Mouse (Mus musculus) heart, embryonic 15.5 days (tissue): ENCODE measurements at regions not wholly inside any gene's neighbourhood (a gene's known extent, or its start where the extent isn't known, plus 50 kb on each side); places are given as distances from the start of the nearest gene placed in this dataset.

Source experiments
- ATAC-seq: fragments of 200-750 bp; cut with Nextera tagmentation; replicated peaks from 2 replicates; pipeline ENCODE4 v1.8.0; 2017; ENCODE audit warnings: low read depth, moderate TSS enrichment; ENCODE audit not compliant: insufficient number of reproducible peaks, insufficient read depth, low FRiP score
- H3K27ac ChIP-seq: fragments of 300-500 bp; sonication (generic); 2 replicates; pipeline ENCODE4 v1.5.1; 2015; ENCODE audit warnings: mild to moderate bottlenecking, inconsistent platforms
- H3K27me3 ChIP-seq: fragments of 300-500 bp; sonication (generic); 2 replicates; pipeline ENCODE4 v1.6.1; 2015; ENCODE audit warnings: inconsistent platforms
- H3K36me3 ChIP-seq: fragments of 300-500 bp; sonication (generic); 2 replicates; pipeline ENCODE4 v1.6.1; 2015; ENCODE audit warnings: mild to moderate bottlenecking, inconsistent platforms
- H3K4me1 ChIP-seq: fragments of 300-500 bp; sonication (generic); replicated peaks from 2 replicates; pipeline ENCODE4 v1.6.1; 2015; ENCODE audit warnings: inconsistent platforms
- H3K4me2 ChIP-seq: fragments of 300-500 bp; sonication (generic); 2 replicates; pipeline ENCODE4 v1.6.1; 2015; ENCODE audit warnings: inconsistent platforms, mild to moderate bottlenecking, moderate library complexity
- H3K4me3 ChIP-seq: fragments of 300-500 bp; sonication (generic); 2 replicates; pipeline ENCODE4 v1.5.1; 2015; ENCODE audit warnings: mild to moderate bottlenecking, inconsistent platforms
- H3K9ac ChIP-seq: fragments of 300-500 bp; sonication (generic); 2 replicates; pipeline ENCODE4 v1.6.1; 2015; ENCODE audit warnings: mild to moderate bottlenecking, inconsistent platforms
- H3K9me3 ChIP-seq: fragments of 300-500 bp; sonication (generic); replicated peaks from 2 replicates; pipeline ENCODE4 v1.6.1; 2016; ENCODE audit warnings: inconsistent platforms
- WGBS: fragments of 180-500 bp; shearing (Covaris S2); methylation state at CpG from one replicate; pipeline ENCODE4 v1.1.7; 2015; ENCODE audit warnings: mixed read lengths; 5-methylcytosine and 5-hydroxymethylcytosine counted together

GRCm38 (mm10) chr2:160021541-160021940 is 312.4 kb downstream of the Gm826 start:
- no peaks in the 10 kb centered on the region for H3K9me3 ChIP-seq
- H3K27ac ChIP-seq = no peak overlapping the region
- H3K9ac ChIP-seq = no peak overlapping the region
- WGBS = 74% methylated on average over 4 of the region's 4 CpGs
- H3K4me3 ChIP-seq = no peak overlapping the region
- no peak overlapping the region for H3K4me2 ChIP-seq
- H3K36me3 ChIP-seq = no peaks in the 10 kb centered on the region
- no peak for ATAC-seq
- no peaks in the 10 kb centered on the region for H3K4me1 ChIP-seq
- no peaks in the 10 kb centered on the region for H3K27me3 ChIP-seq

- no peak for ATAC-seq
Observed at GRCm38 (mm10) chr2:160020876-160021275, 313.1 kb downstream of the Gm826 start.

GRCm38 (mm10) chr2:160017020-160017812 is 316.7 kb downstream of the Gm826 start:
- no peak for ATAC-seq
- H3K9ac ChIP-seq = no peak overlapping the region
- no peaks in the 10 kb centered on the region for H3K36me3 ChIP-seq
- 73% methylated on average over 5 of the region's 5 CpGs for WGBS
- H3K4me3 ChIP-seq = no peak overlapping the region
- no peaks in the 10 kb centered on the region for H3K4me1 ChIP-seq
- no peak overlapping the region for H3K27ac ChIP-seq
- no peak overlapping the region for H3K4me2 ChIP-seq
- no peaks in the 10 kb centered on the region for H3K27me3 ChIP-seq
- H3K9me3 ChIP-seq = no peaks in the 10 kb centered on the region

More at GRCm38 (mm10) chr2:160020876-160021275, 313.1 kb downstream of the Gm826 start:
- Histone ChIP-seq H3K27me3 (no peaks in the 10 kb centered on the region), H3K4me1 (no peaks in the 10 kb centered on the region), H3K9me3 (no peaks in the 10 kb centered on the region), H3K4me2 (no peak overlapping the region), H3K4me3 (no peak overlapping the region), H3K36me3 (no peaks in the 10 kb centered on the region), H3K9ac (no peak overlapping the region), H3K27ac (no peak overlapping the region)
- 86% methylated on average over 2 of the region's 2 CpGs for WGBS

- no peak overlapping the region for H3K4me2 ChIP-seq
- H3K4me1 ChIP-seq = no peaks in the 10 kb centered on the region
- H3K27ac ChIP-seq = no peak overlapping the region
- no peaks in the 10 kb centered on the region for H3K9me3 ChIP-seq
- no peak overlapping the region for H3K9ac ChIP-seq
- H3K27me3 ChIP-seq = no peaks in the 10 kb centered on the region
- H3K36me3 ChIP-seq = no peaks in the 10 kb centered on the region
- no peak overlapping the region for H3K4me3 ChIP-seq
- no peak for ATAC-seq
- WGBS = 78% methylated on average over 6 of the region's 6 CpGs
Observed at GRCm38 (mm10) chr2:160011421-160011820, 322.5 kb downstream of the Gm826 start.

GRCm38 (mm10) chr2:160002695-160003094 is 331.3 kb downstream of the Gm826 start:
- peak; percentile 58; the same call in 1 of the 2 replicates for ATAC-seq
- 27% methylated on average over 3 of the region's 3 CpGs for WGBS
- Histone ChIP-seq H3K27ac (peak overlapping the region; percentile 13; the same call in 1 of the 2 replicates), H3K9ac (no peak overlapping the region), H3K4me3 (no peak overlapping the region), H3K27me3 (no peaks in the 10 kb centered on the region), H3K4me2 (no peak overlapping the region), H3K9me3 (no peaks in the 10 kb centered on the region), H3K4me1 (peaks cover 4% of the 10 kb centered on the region), H3K36me3 (no peaks in the 10 kb centered on the region)

- no peak overlapping the region for H3K4me3 ChIP-seq
- no peak overlapping the region for H3K9ac ChIP-seq
- no peaks in the 10 kb centered on the region for H3K36me3 ChIP-seq
- peaks cover 4% of the 10 kb centered on the region for H3K4me1 ChIP-seq
- H3K27ac ChIP-seq = no peak overlapping the region
- H3K4me2 ChIP-seq = no peak overlapping the region
- H3K9me3 ChIP-seq = no peaks in the 10 kb centered on the region
- ATAC-seq = no peak
- H3K27me3 ChIP-seq = no peaks in the 10 kb centered on the region
- WGBS = 65% methylated on average over 4 of the region's 4 CpGs
Observed at GRCm38 (mm10) chr2:160000449-160000848, 333.5 kb downstream of the Gm826 start.

GRCm38 (mm10) chr2:159997395-159997794 is 336.6 kb downstream of the Gm826 start:
- Histone ChIP-seq H3K9ac (no peak overlapping the region), H3K27me3 (no peaks in the 10 kb centered on the region), H3K4me2 (no peak overlapping the region), H3K9me3 (no peaks in the 10 kb centered on the region), H3K27ac (no peak overlapping the region), H3K4me1 (no peaks in the 10 kb centered on the region), H3K4me3 (no peak overlapping the region), H3K36me3 (no peaks in the 10 kb centered on the region)
- 77% methylated on average over 9 of the region's 9 CpGs for WGBS
- ATAC-seq = no peak

- H3K9ac ChIP-seq = no peak overlapping the region
- 73% methylated on average over 3 of the region's 3 CpGs for WGBS
Observed at GRCm38 (mm10) chr2:159994490-159994889, 339.5 kb downstream of the Gm826 start.

GRCm38 (mm10) chr2:159986719-159987118 is 347.2 kb downstream of the Gm826 start:
- no peak for ATAC-seq
- no peak overlapping the region for H3K9ac ChIP-seq
- WGBS = 88% methylated on average over 7 of the region's 7 CpGs
- H3K36me3 ChIP-seq = no peaks in the 10 kb centered on the region
- no peaks in the 10 kb centered on the region for H3K27me3 ChIP-seq
- H3K4me1 ChIP-seq = no peaks in the 10 kb centered on the region
- no peak overlapping the region for H3K4me3 ChIP-seq
- no peak overlapping the region for H3K27ac ChIP-seq
- H3K4me2 ChIP-seq = no peak overlapping the region
- no peaks in the 10 kb centered on the region for H3K9me3 ChIP-seq

More at GRCm38 (mm10) chr2:159994490-159994889, 339.5 kb downstream of the Gm826 start:
- Histone ChIP-seq H3K27me3 (no peaks in the 10 kb centered on the region), H3K36me3 (no peaks in the 10 kb centered on the region), H3K4me1 (no peaks in the 10 kb centered on the region), H3K27ac (no peak overlapping the region), H3K4me3 (no peak overlapping the region), H3K9me3 (no peaks in the 10 kb centered on the region), H3K4me2 (no peak overlapping the region)
- no peak for ATAC-seq

- ATAC-seq = no peak; the same call in 1 of the 2 replicates
- no peaks in the 10 kb centered on the region for H3K9me3 ChIP-seq
- no peaks in the 10 kb centered on the region for H3K36me3 ChIP-seq
- 37% methylated on average over 3 of the region's 3 CpGs for WGBS
- no peak overlapping the region for H3K4me3 ChIP-seq
- H3K4me1 ChIP-seq = no peaks in the 10 kb centered on the region; the same call in 1 of the 2 replicates
- no peak overlapping the region for H3K9ac ChIP-seq
- H3K27ac ChIP-seq = peak overlapping the region; percentile 50
- no peaks in the 10 kb centered on the region for H3K27me3 ChIP-seq
- no peak overlapping the region for H3K4me2 ChIP-seq
Observed at GRCm38 (mm10) chr2:159981694-159982093, 352.3 kb downstream of the Gm826 start.

- ATAC-seq = no peak
- Histone ChIP-seq H3K4me2 (no peak overlapping the region), H3K9ac (no peak overlapping the region), H3K9me3 (no peaks in the 10 kb centered on the region), H3K4me3 (no peak overlapping the region), H3K4me1 (0 out of 2 replicates have a peak, but pooled peaks cover 2% of the 10 kb centered on the region), H3K27me3 (no peaks in the 10 kb centered on the region), H3K27ac (no peak overlapping the region), H3K36me3 (no peaks in the 10 kb centered on the region)
- WGBS = 39% methylated on average over 1 of the region's 1 CpGs
Observed at GRCm38 (mm10) chr2:159950369-159950768, 383.6 kb downstream of the Gm826 start.

GRCm38 (mm10) chr2:159949046-159949445 is 384.9 kb downstream of the Gm826 start:
- no peak overlapping the region for H3K4me2 ChIP-seq
- no peak overlapping the region for H3K27ac ChIP-seq
- no peaks in the 10 kb centered on the region for H3K36me3 ChIP-seq
- no peak overlapping the region for H3K9ac ChIP-seq
- no peaks in the 10 kb centered on the region for H3K4me1 ChIP-seq
- no peak overlapping the region for H3K4me3 ChIP-seq
- no peak for ATAC-seq
- WGBS = 70% methylated on average over 4 of the region's 4 CpGs
- H3K9me3 ChIP-seq = no peaks in the 10 kb centered on the region
- no peaks in the 10 kb centered on the region for H3K27me3 ChIP-seq
